Mouse (Mus musculus): ENCODE measurements around the gene Rdm1.
"Not testable (repeated sequence)": the region's sequence is repeated elsewhere in the genome, so short reads cannot be mapped to it uniquely, and the experiment has no call there.

The Rdm1 gene

GRCm38 (mm10) chr11:101626995-101627856 lies at the start of gene Rdm1:
Gene Rdm1, plus strand, starts transcription at chr11:101627195.
- peak; percentile 76 for DNase-seq

GRCm38 (mm10) chr11:101581081-101581764 lies 45.8 kb upstream of the Rdm1 start:
- no peak for DNase-seq

GRCm38 (mm10) chr11:101582054-101583035 lies 44.6 kb upstream of the Rdm1 start, which contains the start of gene Tmem106a:
Gene Tmem106a, plus strand, starts transcription at chr11:101582242.
- no peak for DNase-seq

GRCm38 (mm10) chr11:101583205-101583604 lies 43.8 kb upstream of the Rdm1 start:
- DNase-seq = no peak

GRCm38 (mm10) chr11:101585031-101585430 lies 42.0 kb upstream of the Rdm1 start:
- not testable (repeated sequence) for DNase-seq

- no peak for DNase-seq
These were observed 41.2 kb upstream of the Rdm1 start for GRCm38 (mm10) chr11:101585805-101586204.

GRCm38 (mm10) chr11:101587676-101588075 lies 39.3 kb upstream of the Rdm1 start:
- DNase-seq = no peak

GRCm38 (mm10) chr11:101588868-101589267 lies 38.1 kb upstream of the Rdm1 start:
- DNase-seq = no peak

- DNase-seq = peak; percentile 41
These were observed 37.6 kb upstream of the Rdm1 start for GRCm38 (mm10) chr11:101589444-101589843.

- DNase-seq = no peak
These were observed 36.9 kb upstream of the Rdm1 start for GRCm38 (mm10) chr11:101589989-101590624.

- DNase-seq = no peak
These were observed 27.8 kb upstream of the Rdm1 start, which contains the start of gene Gm11634 for GRCm38 (mm10) chr11:101599156-101599555. Gene Gm11634, minus strand, starts transcription at chr11:101599256.

- no peak for DNase-seq
These were observed 24.5 kb upstream of the Rdm1 start for GRCm38 (mm10) chr11:101602491-101602890.

GRCm38 (mm10) chr11:101604116-101604515 lies 22.9 kb upstream of the Rdm1 start:
- DNase-seq = no peak

GRCm38 (mm10) chr11:101604531-101605453 lies 22.2 kb upstream of the Rdm1 start:
- DNase-seq = peak; percentile 58

- DNase-seq = not testable (repeated sequence)
These were observed 19.9 kb upstream of the Rdm1 start for GRCm38 (mm10) chr11:101607134-101607533.

- DNase-seq = no peak
These were observed 16.6 kb upstream of the Rdm1 start for GRCm38 (mm10) chr11:101610445-101610844.

- DNase-seq = no peak
These were observed 13.4 kb upstream of the Rdm1 start for GRCm38 (mm10) chr11:101613596-101613995.

- no peak for DNase-seq
These were observed 12.9 kb upstream of the Rdm1 start for GRCm38 (mm10) chr11:101614116-101614515.

GRCm38 (mm10) chr11:101615380-101615779 lies 11.6 kb upstream of the Rdm1 start:
- DNase-seq = no peak

- DNase-seq = no peak
These were observed 10.9 kb upstream of the Rdm1 start for GRCm38 (mm10) chr11:101616104-101616503.
